Mouse (Mus musculus) neural tube, embryonic 12.5 days (tissue): Measurements from ENCODE around the gene Clk4. TPM values are rescaled to one million over a fixed set of nuclear protein-coding genes. Genes with fewer than 3 reads are reported as not detected.
A peak's percentile ranks its signal among the peaks of the same experiment; 100 is the strongest.

Experiments
- ATAC-seq: fragments of 200-750 bp; cut with Nextera tagmentation; 2 replicates; pipeline ENCODE4 v1.8.0; 2017; ENCODE audit warnings: low read depth, mild to moderate bottlenecking, moderate TSS enrichment, moderate library complexity; ENCODE audit not compliant: low FRiP score
- H3K27ac ChIP-seq: fragments of 300-500 bp; sonication (generic); 2 replicates; pipeline ENCODE4 v1.5.1; 2016
- H3K27me3 ChIP-seq: fragments of 300-500 bp; sonication (generic); replicated peaks from 2 replicates; pipeline ENCODE4 v1.6.1; 2016; ENCODE audit warnings: mild to moderate bottlenecking
- H3K36me3 ChIP-seq: fragments of 300-500 bp; sonication (generic); 2 replicates; pipeline ENCODE4 v1.6.1; 2016; ENCODE audit warnings: mild to moderate bottlenecking
- H3K4me1 ChIP-seq: fragments of 300-500 bp; sonication (generic); 2 replicates; pipeline ENCODE4 v1.6.1; 2016
- H3K4me2 ChIP-seq: fragments of 300-500 bp; sonication (generic); replicated peaks from 2 replicates; pipeline ENCODE4 v1.6.1; 2016; ENCODE audit warnings: mild to moderate bottlenecking
- H3K4me3 ChIP-seq: fragments of 300-500 bp; sonication (generic); 2 replicates; pipeline ENCODE4 v1.5.1; 2016
- H3K9ac ChIP-seq: fragments of 300-500 bp; sonication (generic); 2 replicates; pipeline ENCODE4 v1.6.1; 2016; ENCODE audit warnings: mild to moderate bottlenecking
- H3K9me3 ChIP-seq: fragments of 300-500 bp; sonication (generic); 2 replicates; pipeline ENCODE4 v1.6.1; 2016; ENCODE audit warnings: mild to moderate bottlenecking
- WGBS: fragments of 180-500 bp; shearing (Covaris S2); methylation state at CpG from one replicate; pipeline ENCODE4 v1.1.7; 2016; 5-methylcytosine and 5-hydroxymethylcytosine counted together
- polyA plus RNA-seq: library from polyadenylated mRNA; unstranded; fragments of >200 nt; fragmentation: Nextera tagmentation; extraction: Ambion mirVana; gene quantifications from 2 replicates; pipeline ENCODE4 v1.2.1, GENCODE M21; 2016

The Clk4 gene
- polyA plus RNA-seq, result 128 and 146 TPM in 2 replicates

DNA sequence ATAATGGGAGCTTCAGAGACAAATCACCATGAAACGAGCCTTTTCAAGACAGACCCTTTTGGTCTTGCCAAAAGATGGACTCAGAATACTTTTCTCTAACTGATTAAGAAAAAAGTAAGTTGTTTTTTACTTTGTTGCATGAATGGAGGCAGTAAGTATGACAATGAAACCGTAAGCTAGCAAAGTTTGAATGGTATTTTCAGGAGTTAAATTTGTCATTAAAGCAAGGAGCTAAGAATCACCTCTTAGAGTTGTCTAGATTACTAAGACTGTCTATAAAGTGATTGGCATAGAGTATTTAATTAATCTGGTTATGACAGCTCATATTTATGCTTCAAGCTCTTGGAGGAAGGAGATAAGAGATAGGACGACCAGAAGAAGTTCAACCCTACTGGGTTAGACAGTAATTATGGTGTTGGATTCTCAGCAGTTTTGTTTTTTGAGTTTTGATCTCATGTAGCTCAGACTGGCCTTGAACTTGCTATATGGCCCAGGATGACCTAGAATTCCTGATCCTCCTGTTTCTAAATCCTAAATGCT is at the start of gene Clk4:
Gene Clk4, plus strand, starts transcription at position 51 of the 540 bp plus-strand sequence.
- Histone ChIP-seq H3K4me2 (peak within 1 kb of the TSS; percentile 76), H3K4me3 (peak within 1 kb of the TSS; percentile 94), H3K9ac (peak within 1 kb of the TSS; percentile 95), H3K9me3 (no peaks in the 10 kb centered on the region), H3K27ac (no peak within 1 kb of the TSS), H3K27me3 (no peaks in the 10 kb centered on the region), H3K36me3 (no peaks in the 10 kb centered on the region), H3K4me1 (peaks cover 19% of the 10 kb centered on the region)
- ATAC-seq, result no peak
- WGBS, result 76% methylated on average over 3 of the region's 3 CpGs

DNA sequence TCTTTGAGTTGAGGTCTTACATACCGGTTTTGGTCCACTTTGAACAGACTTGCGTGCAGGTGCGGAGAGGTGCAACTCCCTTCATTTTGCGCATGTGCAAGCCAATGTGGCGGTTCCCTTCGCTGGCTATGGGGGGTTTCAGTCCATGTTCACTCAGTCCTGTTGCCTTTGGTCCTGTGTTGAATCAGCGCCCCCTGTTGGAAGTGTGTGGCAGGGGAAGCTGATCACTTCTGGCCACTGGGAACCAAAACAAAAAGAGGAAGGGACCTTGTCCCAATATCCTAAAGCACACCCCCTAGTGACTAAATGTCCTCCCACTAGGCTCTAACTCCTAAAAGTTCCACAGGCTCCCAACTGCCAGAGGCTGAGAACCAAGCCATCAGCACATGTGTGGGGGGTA is 47.5 kb upstream of the Clk4 start:
- ATAC-seq, result no peak
- Histone ChIP-seq H3K4me2 (no peak overlapping the region), H3K4me1 (no peaks in the 10 kb centered on the region), H3K27me3 (no peaks in the 10 kb centered on the region), H3K4me3 (no peak overlapping the region), H3K27ac (no peak overlapping the region), H3K9ac (no peak overlapping the region), H3K9me3 (no peaks in the 10 kb centered on the region), H3K36me3 (no peaks in the 10 kb centered on the region)
- 86% methylated on average over 7 of the region's 7 CpGs for WGBS

DNA sequence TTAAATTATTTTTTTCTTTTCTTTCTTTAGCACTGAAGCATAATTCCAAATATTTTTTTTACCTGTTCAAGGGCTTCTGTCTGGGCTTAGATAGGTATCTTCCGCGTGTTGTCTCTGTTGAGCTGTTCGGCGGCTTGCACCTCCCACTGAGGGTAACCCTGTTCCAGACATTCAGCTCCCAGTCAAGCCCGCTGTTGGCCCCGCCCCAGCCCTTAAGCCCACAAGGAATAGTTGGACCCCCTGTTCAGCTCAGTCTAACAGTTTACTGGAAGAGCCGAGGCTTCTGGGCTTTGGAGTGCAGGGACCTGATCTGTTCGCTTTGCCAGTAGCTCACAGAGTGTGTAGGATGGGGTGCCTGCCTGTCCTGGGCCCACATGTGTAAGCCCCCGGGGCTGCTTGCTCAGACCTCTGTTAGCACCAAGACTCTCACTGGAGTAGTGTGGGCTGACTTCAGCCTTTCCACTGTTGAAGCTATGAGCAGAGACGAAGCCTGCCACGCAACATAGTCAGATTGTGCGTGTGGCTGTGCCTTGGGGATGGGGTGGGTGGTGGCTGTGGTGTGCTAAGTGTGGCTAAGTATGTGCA is 42.0 kb upstream of the Clk4 start:
- ATAC-seq, result no peak
- H3K36me3 ChIP-seq, result no peaks in the 10 kb centered on the region
- no peaks in the 10 kb centered on the region for H3K4me1 ChIP-seq
- no peaks in the 10 kb centered on the region for H3K27me3 ChIP-seq
- H3K27ac ChIP-seq, result no peak overlapping the region
- H3K4me2 ChIP-seq, result no peak overlapping the region
- H3K9ac ChIP-seq, result no peak overlapping the region
- whole genome bisulfite sequencing, result 82% methylated on average over 12 of the region's 12 CpGs
- no peaks in the 10 kb centered on the region for H3K9me3 ChIP-seq
- H3K4me3 ChIP-seq, result no peak overlapping the region

DNA sequence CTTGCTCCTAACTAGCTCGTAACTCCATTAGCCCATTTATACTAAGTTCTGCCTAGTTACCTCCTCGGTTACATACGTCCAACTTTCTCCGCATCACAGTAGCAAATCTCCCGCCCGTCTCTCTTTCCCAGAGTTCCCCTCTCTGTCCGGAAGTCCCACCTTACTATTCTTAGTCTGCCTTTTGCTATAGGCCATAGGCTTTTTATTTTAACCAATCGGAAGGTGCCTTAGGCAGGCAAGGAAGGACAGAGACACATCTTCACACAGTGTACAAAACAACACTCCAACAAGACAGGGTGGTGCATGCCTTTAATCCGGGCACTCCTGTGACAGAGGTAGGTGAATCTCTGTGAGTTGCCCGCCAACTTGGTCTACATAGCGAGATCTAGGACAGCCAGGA is 41.2 kb upstream of the Clk4 start, which contains the start of gene Gm12569:
Gene Gm12569, plus strand, starts transcription at position 166 of the 400 bp plus-strand sequence.
- H3K9me3 ChIP-seq, result no peaks in the 10 kb centered on the region
- WGBS, result 94% methylated on average over 11 of the region's 11 CpGs
- H3K4me1 ChIP-seq, result no peaks in the 10 kb centered on the region
- H3K36me3 ChIP-seq, result no peaks in the 10 kb centered on the region
- no peak within 1 kb of the TSS for H3K4me2 ChIP-seq
- no peak for ATAC-seq
- no peak within 1 kb of the TSS for H3K27ac ChIP-seq
- H3K4me3 ChIP-seq, result no peak within 1 kb of the TSS
- no peak within 1 kb of the TSS for H3K9ac ChIP-seq
- no peaks in the 10 kb centered on the region for H3K27me3 ChIP-seq

DNA sequence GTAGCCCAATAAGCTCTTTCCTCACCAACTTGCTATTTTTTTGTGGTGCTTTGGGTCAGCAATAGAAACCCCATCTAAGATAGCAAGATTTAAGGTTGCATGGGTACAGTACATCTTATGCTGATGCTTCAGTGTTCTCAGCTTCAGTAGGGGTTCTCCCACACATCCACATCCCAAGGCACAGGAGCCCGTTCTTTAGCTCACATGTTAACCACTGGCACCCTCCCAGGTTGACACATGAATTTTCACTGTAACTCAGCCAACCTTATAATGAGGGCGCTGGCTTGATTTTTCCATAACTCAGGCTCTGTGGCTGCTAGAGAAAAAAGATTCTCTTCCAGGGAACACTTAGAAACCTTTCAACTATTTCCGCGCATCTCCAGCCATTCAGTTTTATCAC is 34.4 kb upstream of the Clk4 start:
- no peak for ATAC-seq
- H3K4me2 ChIP-seq, result no peak overlapping the region
- 91% methylated on average over 4 of the region's 4 CpGs for WGBS
- H3K27me3 ChIP-seq, result no peaks in the 10 kb centered on the region
- no peak overlapping the region for H3K4me3 ChIP-seq
- H3K9ac ChIP-seq, result no peak overlapping the region
- H3K4me1 ChIP-seq, result no peaks in the 10 kb centered on the region
- no peaks in the 10 kb centered on the region for H3K9me3 ChIP-seq
- H3K36me3 ChIP-seq, result no peaks in the 10 kb centered on the region
- H3K27ac ChIP-seq, result no peak overlapping the region

DNA sequence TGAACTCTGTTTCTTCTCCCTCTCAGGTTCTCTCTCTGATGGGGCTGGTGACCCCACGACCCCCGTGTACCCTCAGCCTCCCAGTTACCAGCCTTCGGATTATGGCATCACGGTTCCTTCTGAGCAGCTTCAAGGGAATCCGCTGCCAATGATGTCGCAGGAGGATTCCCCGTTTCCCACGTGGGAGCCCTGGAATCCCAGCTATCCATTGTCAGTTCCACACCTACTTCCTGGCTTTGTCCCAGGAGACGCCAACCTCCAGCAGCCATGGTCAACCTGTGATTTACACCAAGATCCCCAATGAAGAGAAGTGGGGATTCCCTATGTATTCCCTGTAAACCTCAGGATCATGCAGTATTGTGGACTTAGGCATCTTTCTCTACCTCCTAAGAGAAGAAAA is 26.9 kb upstream of the Clk4 start:
- Histone ChIP-seq H3K4me3 (no peak overlapping the region), H3K36me3 (no peaks in the 10 kb centered on the region), H3K27ac (no peak overlapping the region), H3K4me2 (no peak overlapping the region), H3K9ac (no peak overlapping the region), H3K4me1 (no peaks in the 10 kb centered on the region), H3K9me3 (no peaks in the 10 kb centered on the region), H3K27me3 (no peaks in the 10 kb centered on the region)
- 91% methylated on average over 9 of the region's 9 CpGs for WGBS
- ATAC-seq, result no peak

DNA sequence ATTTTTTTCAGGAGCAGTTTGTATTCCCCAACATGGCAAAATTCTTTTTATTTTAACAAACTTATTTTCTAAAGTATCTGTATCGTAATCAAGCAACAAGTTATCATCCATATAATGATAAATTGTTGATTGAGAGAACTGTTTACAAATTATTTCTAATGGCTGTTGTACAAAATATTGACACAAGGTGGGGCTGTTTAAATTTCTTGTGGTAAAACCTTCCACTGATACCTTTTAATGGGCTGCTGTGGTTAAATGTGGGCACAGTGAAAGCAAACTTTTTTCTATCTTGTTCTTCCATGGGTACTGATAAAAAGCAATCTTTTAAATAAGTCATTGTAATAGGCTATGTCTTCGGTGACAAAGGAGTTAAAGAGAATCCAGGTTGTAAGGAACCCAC is 18.6 kb upstream of the Clk4 start:
- Histone ChIP-seq H3K4me2 (no peak overlapping the region), H3K9me3 (no peaks in the 10 kb centered on the region), H3K4me1 (no peaks in the 10 kb centered on the region), H3K27ac (no peak overlapping the region), H3K9ac (no peak overlapping the region), H3K36me3 (no peaks in the 10 kb centered on the region), H3K27me3 (no peaks in the 10 kb centered on the region), H3K4me3 (no peak overlapping the region)
- WGBS, result 93% methylated on average over 2 of the region's 2 CpGs
- ATAC-seq, result no peak

DNA sequence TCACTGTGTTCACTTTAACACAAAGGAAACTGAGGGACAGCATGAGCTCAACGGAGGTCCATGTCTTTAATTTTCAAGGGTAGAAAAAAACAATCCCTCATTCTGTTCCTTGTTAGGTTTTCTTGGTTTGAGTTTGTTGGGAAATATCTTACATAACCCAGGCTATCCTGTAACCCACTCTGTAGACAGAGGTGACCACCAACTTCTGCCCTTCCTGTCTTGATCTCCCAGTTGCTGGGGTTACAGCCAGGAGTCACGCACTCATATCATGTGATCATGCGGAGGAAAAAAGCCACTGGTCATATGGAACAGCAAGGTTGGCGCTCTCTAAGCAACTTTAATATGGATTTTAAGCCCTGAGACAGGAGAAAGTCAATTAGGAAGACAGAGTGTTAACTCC is 4.5 kb upstream of the Clk4 start:
- 92% methylated on average over 4 of the region's 4 CpGs for WGBS
- Histone ChIP-seq H3K4me1 (no peaks in the 10 kb centered on the region), H3K9ac (no peak overlapping the region), H3K4me3 (no peak overlapping the region), H3K27ac (no peak overlapping the region), H3K4me2 (no peak overlapping the region), H3K9me3 (no peaks in the 10 kb centered on the region), H3K27me3 (no peaks in the 10 kb centered on the region), H3K36me3 (no peaks in the 10 kb centered on the region)
- no peak for ATAC-seq

DNA sequence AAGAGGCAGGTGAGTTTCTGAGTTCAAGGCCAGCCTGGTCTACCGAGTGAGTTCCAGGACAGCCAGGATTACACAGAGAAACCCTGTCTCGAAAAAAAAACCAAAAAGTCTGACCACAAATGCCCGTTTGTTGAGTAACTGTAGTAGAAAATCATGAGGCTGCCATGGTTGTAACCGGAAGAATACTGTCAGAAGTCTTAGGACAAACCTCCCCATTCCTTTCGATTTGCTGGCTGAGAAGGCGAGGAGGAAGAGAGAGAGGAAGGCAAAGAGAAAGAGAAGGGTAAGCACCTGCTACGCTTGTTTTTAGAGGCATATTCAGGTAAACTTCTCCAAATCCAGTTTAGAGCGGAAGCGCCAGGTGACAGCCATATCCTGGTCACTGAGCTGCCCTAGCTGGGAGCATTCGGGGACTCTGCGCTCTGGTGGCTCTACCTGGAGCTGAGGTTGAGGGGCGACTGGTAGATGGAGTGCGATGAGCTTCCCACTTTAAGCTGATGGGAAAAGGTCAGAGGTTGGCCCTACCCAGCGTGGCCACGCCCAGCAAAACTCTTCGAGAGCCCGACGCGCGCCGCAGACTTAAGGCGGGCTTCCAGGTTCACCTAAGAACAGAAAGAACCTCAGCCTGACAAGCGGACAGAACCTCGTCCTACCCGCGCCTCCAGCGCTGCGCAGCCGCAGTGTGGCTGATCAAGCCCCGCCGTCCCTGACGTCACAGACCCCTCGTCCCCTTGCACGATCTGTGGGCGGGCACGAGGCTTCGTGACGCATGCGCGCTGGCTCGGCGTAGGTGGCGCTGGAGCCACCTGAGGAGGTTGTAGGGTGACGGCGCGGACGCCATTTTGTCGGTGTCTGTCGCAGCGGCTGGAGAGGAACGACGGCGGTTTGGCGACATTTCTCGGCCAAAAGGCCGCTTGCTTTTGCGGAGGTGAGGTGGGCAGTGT is 1.1 kb downstream of the Clk4 start, which contains the start of gene BC049762:
Gene BC049762, minus strand, starts transcription at position 705 of the 944 bp plus-strand sequence.
- WGBS, result 9% methylated on average over 57 of the region's 57 CpGs
- H3K27me3 ChIP-seq, result no peaks in the 10 kb centered on the region
- peak; percentile 98 for ATAC-seq
- H3K4me2 ChIP-seq, result peak within 1 kb of the TSS; percentile 76
- peak within 1 kb of the TSS; percentile 94 for H3K4me3 ChIP-seq
- peak within 1 kb of the TSS; percentile 95 for H3K9ac ChIP-seq
- peaks cover 3% of the 10 kb centered on the region; the same call in 1 of the 2 replicates for H3K36me3 ChIP-seq
- H3K27ac ChIP-seq, result peak within 1 kb of the TSS; percentile 77
- peaks cover 19% of the 10 kb centered on the region for H3K4me1 ChIP-seq
- H3K9me3 ChIP-seq, result no peaks in the 10 kb centered on the region

DNA sequence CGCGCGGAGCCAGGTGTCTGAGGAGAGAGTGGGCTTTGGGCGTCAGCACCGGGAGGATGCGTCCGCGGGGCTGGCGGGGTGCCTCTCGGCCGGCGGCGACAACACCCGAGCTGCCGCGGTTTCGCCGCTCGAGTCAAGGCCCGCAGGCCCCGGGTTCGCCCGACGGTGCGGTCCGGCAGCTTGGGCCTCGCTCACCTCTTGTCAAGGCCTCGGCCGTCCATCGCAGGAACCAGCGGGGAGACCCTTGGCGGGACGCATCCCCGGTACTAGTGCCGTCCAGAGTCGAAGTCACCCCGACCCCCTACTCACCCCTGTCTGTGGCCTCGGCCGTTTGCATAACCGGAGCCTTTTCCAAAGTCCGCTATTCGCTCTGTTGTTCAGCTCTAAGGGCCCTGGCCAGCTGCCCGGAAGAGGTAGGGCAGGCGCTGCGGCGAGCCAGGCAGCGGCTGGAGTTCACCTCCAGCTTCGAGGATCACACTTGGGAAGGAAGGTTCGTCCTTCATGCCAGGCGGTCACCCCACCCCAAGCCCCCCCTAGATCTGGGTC is 1.8 kb downstream of the Clk4 start:
- peak; percentile 70 for ATAC-seq
- WGBS, result under 1% methylated on average over 50 of the region's 50 CpGs
- H3K27me3 ChIP-seq, result no peaks in the 10 kb centered on the region

DNA sequence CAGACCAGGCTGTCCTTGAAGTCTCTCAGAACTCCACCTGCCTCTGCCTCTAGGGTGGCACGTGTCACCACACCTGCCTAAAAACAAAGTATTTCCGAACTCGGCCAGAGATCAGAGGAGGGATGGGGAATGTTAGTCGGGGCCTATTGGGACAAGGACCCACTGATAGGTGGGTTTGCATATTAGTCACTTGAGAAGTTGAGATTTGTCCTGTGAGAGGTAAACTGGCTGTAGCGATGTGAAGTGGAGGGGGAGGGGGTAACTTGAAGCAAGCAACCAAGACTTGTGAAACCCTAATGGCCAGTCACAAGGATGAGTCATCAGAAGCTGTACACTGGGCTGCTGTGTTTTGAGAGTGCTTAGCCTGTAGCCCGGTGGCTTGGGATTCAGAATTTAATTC is 2.8 kb downstream of the Clk4 start:
- peak overlapping the region; percentile 76 for H3K4me2 ChIP-seq
- no peaks in the 10 kb centered on the region for H3K9me3 ChIP-seq
- ATAC-seq, result no peak
- 25% methylated on average over 6 of the region's 6 CpGs for WGBS
- H3K36me3 ChIP-seq, result peaks cover 4% of the 10 kb centered on the region; the same call in 1 of the 2 replicates
- no peaks in the 10 kb centered on the region for H3K27me3 ChIP-seq
- no peak overlapping the region for H3K27ac ChIP-seq
- peaks cover 19% of the 10 kb centered on the region for H3K4me1 ChIP-seq
- H3K4me3 ChIP-seq, result peak overlapping the region; percentile 94
- peak overlapping the region; percentile 95; the same call in 1 of the 2 replicates for H3K9ac ChIP-seq

More for the DNA sequence above, 1.8 kb downstream of the Clk4 start:
- Histone ChIP-seq H3K4me2 (peak overlapping the region; percentile 76), H3K4me1 (peaks cover 19% of the 10 kb centered on the region), H3K4me3 (peak overlapping the region; percentile 94), H3K9me3 (no peaks in the 10 kb centered on the region), H3K27ac (peak overlapping the region; percentile 77), H3K36me3 (peaks cover 4% of the 10 kb centered on the region; the same call in 1 of the 2 replicates), H3K9ac (peak overlapping the region; percentile 95)

DNA sequence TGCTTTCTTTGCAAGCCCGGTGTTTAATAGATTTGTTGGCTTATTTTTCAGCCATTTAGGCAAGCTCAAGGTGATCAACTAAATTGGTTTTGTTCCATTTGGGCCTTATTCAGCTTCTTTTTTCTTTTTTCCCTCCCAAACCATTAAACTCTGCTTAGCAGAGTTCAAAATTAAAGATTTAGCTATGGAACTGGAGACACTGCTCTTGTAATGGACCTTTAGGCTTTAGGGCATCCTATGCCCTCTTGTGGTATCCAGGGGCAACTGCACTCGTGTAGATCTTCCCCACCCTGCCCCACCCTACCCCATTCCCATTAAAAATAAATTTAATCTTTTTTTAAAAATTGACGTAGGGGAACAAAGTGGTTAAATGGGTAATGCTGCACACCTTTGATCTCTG is 3.8 kb downstream of the Clk4 start:
- Histone ChIP-seq H3K4me3 (0 out of 2 replicates have a peak overlapping the region, but pooled peaks have one; percentile 5), H3K4me2 (peak overlapping the region; percentile 76)
- 55% methylated on average over 3 of the region's 3 CpGs for WGBS

More for the DNA sequence above, 3.8 kb downstream of the Clk4 start:
- no peak overlapping the region for H3K27ac ChIP-seq
- no peak overlapping the region for H3K9ac ChIP-seq
- peaks cover 6% of the 10 kb centered on the region for H3K36me3 ChIP-seq
- H3K9me3 ChIP-seq, result no peaks in the 10 kb centered on the region
- peaks cover 19% of the 10 kb centered on the region for H3K4me1 ChIP-seq
- no peak for ATAC-seq
- no peaks in the 10 kb centered on the region for H3K27me3 ChIP-seq
